Mouse (Mus musculus): ENCODE data around the gene Mast2. TPM values are rescaled to one million over a fixed set of nuclear protein-coding genes. Genes with fewer than 3 reads are reported as not detected.

The Mast2 gene
- total RNA-seq (2014; fragmentation: Nextera tagmentation) (32.2 and 47.0 TPM in 2 replicates), total RNA-seq (2017) (7.8 and 32.7 TPM in 2 replicates)

DNA sequence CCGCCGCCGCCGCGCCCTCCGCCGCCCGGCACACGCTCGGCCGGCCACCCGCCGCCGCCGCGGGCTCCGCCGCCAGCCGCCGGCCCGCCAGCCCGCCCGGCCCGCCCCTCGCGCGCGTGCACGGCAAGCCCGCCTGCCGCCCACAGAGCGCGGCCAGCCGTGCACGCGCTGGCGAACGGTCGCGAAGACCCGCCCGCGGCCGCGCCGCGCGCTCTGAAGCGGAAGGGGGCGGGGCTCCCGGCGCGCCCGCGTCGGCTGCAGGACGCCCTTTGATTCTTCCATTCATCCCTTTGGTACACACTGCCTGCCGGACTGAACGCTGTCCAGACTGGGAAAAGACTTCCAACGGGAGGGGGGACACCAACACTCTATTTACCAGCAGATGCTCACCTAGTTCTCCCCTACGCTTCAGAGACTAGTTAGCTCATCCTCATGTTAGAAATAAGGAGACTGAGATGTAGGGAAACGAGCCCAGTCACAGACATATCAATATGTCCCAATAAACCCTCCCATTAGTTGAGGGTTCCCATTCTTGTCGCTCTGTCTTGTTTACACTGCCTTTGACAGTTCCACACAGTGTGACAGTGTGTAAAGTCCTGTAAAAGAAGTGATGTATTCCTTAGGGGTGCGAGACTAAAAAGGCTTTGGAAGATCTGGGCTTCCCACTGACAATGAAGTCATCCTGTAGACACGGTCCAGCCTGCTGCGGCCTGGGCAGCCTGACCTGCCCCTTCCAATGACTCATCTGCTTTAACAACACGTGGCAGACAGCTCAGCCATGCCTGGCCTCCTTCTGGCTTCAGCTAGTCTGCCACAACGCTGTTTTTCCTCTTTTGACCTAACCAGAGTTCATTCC lies at the start of gene Mast2:
Gene Mast2, minus strand, starts transcription at position 58 of the 856 bp plus-strand sequence.
- ATAC-seq (replicated peaks; ENCODE audit: low FRiP score, low TSS enrichment, poor library complexity, severe bottlenecking) = peak; percentile 70

DNA sequence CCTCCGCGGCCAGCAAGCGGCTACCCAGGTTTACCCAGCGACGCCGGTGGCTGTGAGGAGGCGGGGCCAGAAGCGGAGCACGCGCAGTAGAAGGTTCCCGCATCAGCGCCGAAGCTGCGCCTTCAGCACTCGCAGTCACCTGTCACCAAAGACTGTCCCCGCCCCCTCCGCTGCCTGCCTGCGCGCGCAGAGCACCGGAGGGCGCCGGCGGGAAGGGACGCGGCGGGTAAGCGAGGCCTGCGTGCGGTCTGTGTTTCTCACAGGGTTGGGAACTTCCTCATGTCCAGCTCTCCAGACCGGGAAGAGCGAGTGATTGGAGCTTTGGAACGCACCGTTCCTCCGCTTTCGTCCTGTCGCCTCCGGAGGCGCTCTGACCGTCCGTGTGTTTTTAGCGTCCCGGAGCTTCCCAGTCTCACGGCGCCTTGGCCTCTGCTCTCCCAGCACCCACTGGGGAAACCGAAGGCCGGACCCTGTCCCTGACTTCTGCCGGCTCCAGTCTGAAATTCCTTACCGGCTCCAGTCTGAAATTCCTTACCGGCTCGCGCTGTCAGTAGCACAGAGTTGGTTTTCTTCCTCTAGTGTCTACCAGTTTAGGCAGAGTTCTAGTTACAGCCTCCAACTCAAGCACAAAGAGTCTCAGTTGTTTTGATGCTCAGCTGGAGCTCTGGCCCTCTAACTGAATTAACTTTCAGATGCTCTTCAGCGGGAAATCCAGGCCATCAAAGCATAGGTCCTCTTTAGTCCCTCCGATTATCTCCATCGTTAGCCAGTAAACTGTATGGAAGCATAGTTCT lies 43.6 kb upstream of the Mast2 start, which contains the start of gene Ipp:
Gene Ipp, plus strand, starts transcription at position 125 of the 794 bp plus-strand sequence.
- ATAC-seq (replicated peaks; ENCODE audit: low FRiP score, low TSS enrichment, poor library complexity, severe bottlenecking) = peak; percentile 99

DNA sequence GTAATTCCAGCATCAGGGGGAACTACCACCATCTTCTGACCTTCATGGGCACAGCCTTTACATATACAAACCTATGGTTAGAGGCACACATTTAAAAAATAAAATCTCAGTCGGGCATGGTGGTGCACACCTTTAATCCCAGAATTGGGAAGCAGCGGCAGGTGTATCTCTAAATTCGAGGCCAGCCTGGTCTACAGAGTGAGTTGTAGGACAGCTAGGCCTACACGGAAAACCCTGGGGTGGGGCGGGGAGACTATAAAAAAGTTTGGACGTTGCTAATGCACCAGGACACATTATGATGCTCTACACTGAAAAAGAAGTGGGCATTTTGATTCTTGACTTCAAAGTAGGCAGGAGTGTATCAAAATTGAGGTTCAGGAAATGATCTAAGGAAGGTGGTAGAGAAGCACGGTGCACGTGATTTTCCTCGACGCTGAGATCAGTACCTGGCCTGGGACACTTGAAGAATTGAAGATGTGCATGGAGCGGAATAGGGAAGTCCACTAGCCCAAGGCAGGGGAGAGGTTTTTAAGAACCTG lies 43.0 kb upstream of the Mast2 start:
- no peak for ATAC-seq (replicated peaks; ENCODE audit: low FRiP score, low TSS enrichment, poor library complexity, severe bottlenecking)

DNA sequence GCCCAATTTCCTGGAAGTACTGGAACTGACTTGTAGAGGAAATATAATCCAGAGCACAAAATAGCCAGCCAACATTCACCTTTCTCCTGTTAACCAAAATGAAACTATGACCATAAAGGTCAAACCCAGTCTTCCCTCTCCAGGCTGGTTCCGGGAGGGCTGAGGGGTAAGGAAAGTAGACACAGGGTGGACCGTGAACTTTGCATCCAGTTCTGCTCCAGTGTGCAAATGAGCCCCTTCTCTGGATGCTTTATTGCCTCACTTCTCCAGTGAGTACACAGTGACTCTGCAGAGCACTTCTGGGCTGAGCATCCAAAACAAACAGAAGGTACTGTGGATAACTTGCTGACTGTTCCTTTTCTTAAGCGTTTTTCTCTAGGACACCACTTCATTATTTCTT lies 36.0 kb upstream of the Mast2 start:
- ATAC-seq (replicated peaks; ENCODE audit: low FRiP score, low TSS enrichment, poor library complexity, severe bottlenecking) = no peak

DNA sequence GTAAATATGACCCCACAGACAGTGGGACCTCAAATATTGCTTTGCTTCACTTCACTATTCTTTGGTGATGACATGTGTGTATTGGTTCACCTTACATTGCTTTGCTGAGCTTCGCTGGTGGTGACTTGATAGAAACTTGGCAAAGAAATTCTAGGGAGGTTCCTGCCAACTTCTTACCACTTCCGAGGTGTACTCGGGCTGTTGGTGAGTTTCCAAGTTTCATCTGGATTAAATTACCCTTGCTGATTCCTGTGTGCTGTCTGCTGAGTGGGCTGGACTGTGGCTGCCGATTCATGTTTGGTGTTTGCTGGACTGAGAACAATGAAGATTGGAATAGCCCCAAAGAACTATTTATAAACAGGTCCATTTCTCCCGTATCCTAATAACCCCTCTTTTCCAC lies 29.7 kb upstream of the Mast2 start:
- no peak for ATAC-seq (replicated peaks; ENCODE audit: low FRiP score, low TSS enrichment, poor library complexity, severe bottlenecking)

DNA sequence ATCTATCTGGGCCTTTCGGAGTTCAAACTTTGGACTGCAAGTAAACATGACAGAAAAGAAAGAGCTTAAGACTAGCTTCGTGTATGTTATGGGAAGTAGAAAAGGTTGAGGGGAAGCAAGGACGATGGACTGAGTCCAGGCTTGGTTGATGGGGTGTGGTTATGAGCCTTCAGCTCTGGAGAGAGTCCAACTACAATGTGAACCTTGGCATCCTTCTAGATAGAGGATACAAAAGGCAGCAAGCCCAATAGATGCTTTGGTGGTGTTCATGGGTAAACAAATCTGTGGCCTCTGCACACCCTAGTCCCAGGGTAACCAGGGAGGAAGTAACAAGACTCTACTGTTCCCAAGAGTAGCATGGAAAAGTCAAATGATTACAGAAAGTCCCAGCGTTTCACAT lies 28.5 kb upstream of the Mast2 start:
- no peak for ATAC-seq (replicated peaks; ENCODE audit: low FRiP score, low TSS enrichment, poor library complexity, severe bottlenecking)

DNA sequence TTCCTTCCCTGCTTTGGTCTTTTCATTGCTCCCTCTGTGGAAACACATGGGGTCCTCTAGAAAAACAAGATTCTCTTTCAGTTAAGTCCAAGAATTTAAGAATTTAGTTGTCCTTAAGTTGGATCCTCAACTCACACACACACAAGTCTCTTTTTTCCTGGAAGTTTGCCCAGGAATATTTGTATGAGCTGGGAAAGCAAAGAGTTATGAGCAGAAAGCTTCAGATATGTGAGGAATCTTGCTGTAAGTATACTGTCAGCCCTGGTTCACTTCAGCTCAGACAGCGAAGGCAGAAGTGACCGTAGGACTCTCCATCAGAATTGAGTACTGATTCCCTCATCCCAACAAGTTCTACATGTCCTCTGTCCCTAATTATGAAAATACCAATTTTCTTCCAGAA lies 27.9 kb upstream of the Mast2 start:
- ATAC-seq (replicated peaks; ENCODE audit: low FRiP score, low TSS enrichment, poor library complexity, severe bottlenecking) = no peak

DNA sequence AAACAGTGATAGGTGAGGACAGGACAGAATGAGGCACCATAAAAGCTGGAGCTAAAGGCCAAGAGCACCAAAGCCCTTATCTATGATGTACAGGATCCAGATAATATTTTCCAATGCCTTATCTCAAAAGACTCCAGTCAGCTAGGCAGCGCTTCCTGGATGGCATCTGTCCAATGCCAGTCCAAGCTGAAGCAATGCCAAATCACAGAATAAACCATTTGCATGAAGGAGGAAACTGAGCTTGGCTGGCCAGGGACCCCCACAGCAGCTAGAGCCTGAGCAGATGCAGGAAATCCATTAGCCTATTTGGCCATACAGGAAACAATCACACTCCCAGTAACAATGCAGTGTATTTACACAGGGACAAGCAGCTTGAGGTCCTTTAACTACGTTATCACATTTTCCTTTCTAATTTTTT lies 27.1 kb upstream of the Mast2 start:
- ATAC-seq (replicated peaks; ENCODE audit: low FRiP score, low TSS enrichment, poor library complexity, severe bottlenecking) = peak; percentile 71

DNA sequence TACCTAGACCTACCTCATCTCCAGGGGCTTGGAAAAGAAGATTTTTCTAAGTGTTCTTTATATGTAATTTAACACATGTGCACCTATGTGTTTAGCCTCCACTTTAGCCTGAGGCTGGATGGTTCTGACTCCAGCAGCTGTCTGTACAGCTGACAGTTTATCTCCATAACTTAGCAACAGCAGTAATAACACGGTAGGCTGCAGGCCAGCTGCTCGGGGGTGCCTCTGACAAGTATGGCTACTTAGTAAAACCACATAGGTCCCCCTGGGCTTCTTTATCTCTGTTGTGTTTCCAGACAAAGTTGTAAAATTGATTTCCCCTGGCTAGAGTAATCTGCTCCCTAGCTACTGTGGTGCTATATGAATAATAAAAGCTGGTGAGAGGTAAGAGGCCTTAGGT lies 19.5 kb upstream of the Mast2 start:
- peak; percentile 86 for ATAC-seq (replicated peaks; ENCODE audit: low FRiP score, low TSS enrichment, poor library complexity, severe bottlenecking)

DNA sequence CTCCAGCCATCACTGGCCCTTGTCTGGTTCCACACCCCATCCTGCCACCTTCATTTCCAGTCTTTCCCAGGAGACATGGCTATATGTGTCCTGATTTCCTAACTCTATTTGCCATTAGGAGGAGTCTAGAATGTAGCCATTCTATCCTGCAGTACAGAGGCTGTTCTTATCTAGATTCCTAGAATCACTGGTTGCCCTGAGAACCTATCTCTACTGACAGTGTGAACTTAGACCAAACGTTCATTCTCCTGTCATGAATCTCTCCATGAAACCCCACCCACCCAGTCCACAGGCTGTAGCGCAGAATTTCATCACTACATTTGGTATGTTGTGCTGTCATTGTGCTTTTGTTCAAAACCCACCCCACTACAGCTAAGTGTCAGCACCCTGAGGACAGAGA lies 17.3 kb upstream of the Mast2 start:
- ATAC-seq (replicated peaks; ENCODE audit: low FRiP score, low TSS enrichment, poor library complexity, severe bottlenecking) = peak; percentile 89

DNA sequence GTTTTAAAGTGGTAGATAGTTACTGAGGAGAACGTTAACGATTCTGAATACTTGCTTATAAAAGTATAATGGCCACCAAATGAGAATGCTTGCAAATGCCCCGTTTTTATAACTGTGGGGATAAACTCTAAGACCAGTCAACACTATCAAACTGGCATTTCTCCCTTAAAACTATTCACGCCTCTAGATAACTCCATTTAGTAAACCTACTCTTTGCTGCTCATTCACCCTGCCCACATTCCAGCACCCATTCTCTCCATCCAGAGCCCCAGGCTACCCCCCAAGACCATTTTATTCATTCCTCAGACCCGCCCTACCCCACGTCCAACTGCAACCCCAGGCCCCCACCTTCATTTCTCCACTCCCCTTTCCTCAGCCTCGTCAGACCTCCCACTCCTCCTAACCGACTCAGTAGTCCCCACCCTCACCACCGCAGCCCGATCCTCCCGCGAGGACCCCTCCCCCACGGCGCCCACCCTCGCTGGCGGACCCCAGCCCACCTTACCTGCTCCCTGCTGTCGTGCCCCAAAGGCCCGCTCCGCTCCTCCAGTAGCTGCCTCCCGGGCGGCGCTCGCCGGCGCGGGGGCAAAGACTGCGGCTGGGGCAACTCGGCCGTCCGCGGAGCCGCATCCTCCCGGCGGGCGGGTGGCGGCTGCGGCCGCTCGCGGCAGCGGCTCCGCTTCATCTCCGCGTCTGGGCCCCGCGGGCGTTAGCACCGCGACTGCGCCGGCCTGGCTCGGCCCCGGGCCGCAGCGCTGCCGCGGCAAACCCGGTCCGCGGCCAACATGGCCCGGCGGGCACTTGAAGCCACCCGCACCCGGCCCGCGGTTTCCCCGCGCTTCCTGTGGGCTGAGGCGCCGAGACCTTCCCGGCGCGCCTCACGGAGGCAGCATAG lies 505 bp downstream of the Mast2 start:
- peak; percentile 36 for ATAC-seq (replicated peaks; ENCODE audit: low FRiP score, low TSS enrichment, poor library complexity, severe bottlenecking)

DNA sequence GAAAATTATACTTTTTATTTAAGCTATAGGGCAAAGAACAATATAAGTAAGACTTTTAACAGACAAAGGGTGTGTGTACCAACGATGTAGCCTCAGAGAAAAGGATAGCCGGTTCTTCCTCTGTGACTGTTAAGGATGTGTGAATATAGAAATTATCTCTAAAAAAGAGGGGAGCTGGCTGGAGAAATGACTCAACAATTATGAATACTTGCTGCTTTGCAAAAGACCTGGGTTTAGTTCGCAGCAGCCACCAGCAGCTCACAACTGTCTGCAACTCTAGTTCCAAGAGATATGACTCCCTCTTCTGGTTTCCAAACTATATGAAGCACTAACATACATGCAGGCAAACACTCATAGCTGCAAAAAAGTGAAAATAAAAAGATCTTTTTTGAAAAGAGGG lies 2.0 kb downstream of the Mast2 start:
- ATAC-seq (replicated peaks; ENCODE audit: low FRiP score, low TSS enrichment, poor library complexity, severe bottlenecking) = no peak

DNA sequence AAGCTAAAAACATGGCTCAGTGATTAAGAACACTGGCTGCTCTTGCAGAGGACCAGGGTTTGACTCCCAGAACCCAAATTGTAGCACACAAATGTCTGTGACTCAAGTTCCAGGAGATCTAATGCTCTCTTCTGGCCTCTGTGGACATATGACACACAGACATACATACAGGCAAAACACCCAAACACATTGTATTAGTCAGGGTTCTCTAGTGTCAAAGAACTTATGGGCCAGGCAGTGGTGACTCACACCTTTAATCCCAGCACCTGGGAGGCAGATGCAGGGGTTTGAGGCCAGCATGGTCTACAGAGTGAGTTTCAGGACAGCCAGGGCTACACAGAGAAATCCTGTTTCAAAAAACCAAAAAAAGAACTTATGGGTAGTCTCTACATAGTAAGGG lies 12.4 kb downstream of the Mast2 start:
- no peak for ATAC-seq (replicated peaks; ENCODE audit: low FRiP score, low TSS enrichment, poor library complexity, severe bottlenecking)

DNA sequence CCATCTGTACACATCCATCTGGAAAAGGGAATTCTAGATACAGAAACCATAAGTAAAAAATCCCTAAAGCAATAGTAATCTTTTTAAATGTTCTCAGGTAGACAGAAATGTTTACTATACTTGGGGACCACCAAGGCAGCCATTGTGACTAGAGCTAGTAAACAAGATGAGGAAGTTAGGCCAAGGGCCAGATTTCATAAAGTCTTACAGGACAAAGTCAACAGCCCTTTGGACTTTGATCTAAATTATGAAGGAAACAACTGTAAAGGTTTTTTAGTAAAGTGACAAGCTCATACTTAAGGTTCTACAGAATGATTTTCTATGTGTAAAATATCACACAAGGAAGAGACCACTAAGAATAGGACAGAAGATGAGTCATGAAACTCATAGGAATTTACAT lies 14.0 kb downstream of the Mast2 start:
- ATAC-seq (replicated peaks; ENCODE audit: low FRiP score, low TSS enrichment, poor library complexity, severe bottlenecking) = no peak

DNA sequence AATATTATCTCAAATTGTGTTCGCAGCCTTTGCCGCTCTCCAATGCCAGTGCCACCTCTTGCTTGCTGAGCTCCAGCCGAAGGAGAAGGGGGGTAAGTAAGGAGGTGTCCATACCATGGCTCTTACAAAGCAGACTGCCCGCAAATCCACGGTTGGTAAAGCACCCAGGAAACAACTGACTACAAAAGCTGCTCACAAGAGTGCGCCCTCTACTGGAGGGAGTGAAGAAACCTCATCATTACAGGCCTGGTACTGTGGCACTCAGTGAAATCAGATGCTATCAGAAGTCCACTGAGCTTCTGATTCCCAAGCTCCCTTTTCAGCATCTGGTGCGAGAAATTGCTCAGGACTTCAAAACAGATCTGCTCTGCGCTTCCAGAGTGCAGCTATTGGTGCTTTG lies 15.3 kb downstream of the Mast2 start:
- peak; percentile 52; the same call in 1 of the 2 replicates for ATAC-seq (replicated peaks; ENCODE audit: low FRiP score, low TSS enrichment, poor library complexity, severe bottlenecking)

DNA sequence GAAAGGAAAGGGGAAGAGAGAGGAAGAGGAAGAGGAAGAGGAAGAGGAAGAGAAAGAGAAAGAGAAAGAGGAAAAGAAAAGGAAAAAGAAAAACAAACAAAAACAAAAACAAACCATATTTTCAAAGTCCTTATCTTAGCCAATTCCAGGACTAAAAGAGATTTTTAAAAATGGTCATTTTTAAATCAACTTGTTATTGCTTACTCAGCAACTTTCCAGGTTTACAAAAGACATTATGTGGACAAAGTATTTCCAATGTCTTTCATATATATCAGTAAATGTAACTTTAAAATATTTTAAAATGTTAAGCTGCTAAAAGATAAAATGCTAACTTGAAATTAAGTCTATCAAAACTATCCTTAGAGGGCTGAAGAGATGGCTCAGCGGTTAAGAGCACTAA lies 24.6 kb downstream of the Mast2 start:
- ATAC-seq (replicated peaks; ENCODE audit: low FRiP score, low TSS enrichment, poor library complexity, severe bottlenecking) = no peak

DNA sequence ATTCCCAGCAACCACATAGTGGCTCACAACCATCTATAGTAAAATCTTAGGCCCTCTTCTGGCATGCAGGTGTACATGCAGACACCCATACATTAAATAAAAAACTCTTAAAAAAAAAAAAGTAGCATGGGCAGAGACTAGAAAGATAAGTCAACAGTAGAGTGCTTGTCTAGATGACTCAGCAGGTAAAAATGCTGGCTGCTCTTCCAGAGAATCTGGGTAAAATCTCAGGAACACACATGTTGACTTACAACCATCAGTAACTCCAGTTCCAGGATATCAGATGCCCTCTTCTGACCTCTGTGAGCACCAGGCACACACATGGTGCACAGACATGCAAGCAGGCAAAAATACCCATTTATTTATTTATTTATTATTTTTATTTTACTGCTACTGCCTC lies 25.4 kb downstream of the Mast2 start:
- ATAC-seq (replicated peaks; ENCODE audit: low FRiP score, low TSS enrichment, poor library complexity, severe bottlenecking) = no peak

DNA sequence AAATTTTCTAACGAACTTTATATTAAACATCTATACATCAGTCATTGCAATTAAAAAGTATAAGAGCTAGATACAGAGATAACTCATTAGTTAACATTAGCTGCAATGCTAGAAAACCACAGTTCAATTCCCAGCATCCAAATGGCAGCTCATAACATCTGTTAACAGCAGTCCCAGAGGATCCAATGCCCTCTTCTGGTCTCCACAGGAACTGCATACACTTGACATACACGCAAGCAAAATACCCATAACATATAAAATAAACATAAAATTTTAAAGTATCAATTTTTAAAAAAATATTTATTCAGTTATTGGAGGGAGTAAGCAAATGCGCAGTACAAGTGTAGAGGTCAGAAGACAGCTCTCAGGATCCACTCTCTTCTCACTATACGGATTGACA lies 28.4 kb downstream of the Mast2 start:
- no peak for ATAC-seq (replicated peaks; ENCODE audit: low FRiP score, low TSS enrichment, poor library complexity, severe bottlenecking)

DNA sequence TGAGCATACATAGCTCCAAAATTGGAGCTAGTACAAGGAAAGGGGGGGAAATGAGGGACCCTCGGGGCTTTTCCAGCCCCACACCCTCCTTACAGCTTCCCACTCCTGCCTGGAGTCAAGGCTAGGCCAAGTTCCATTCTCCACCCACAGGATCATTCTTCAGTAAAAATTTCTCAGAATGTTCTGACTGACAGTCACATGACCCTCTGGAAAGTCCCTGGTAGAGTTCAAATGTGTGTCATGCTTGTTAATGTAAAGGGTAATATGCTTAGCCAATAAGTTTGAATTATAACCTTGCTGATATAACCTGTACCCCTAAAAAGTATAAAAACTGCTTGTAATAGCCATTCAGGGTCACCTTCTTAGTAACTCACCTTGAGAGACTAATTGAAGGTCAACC lies 41.8 kb downstream of the Mast2 start:
- no peak for ATAC-seq (replicated peaks; ENCODE audit: low FRiP score, low TSS enrichment, poor library complexity, severe bottlenecking)
